Mouse (Mus musculus) CH12.LX (cell line): ENCODE data around the gene Vmn2r59. TPM values are rescaled to one million over a fixed set of nuclear protein-coding genes. Genes with fewer than 3 reads are reported as not detected.
"Not testable (repeated sequence)": the region's sequence is repeated elsewhere in the genome, so short reads cannot be mapped to it uniquely, and the experiment has no call there.

Experiments
- DNase-seq: peaks from one replicate; pipeline ENCODE4 v3.0.0-alpha.2; 2013; ENCODE audit errors: extremely low read depth
- H3K27ac ChIP-seq: 2 replicates; pipeline ENCODE4 v1.5.1; 2012; ENCODE audit warnings: low read depth, mild to moderate bottlenecking, control low read depth, moderate library complexity; ENCODE audit not compliant: insufficient read depth
- H3K27me3 ChIP-seq: replicated peaks from 2 replicates; pipeline ENCODE3; 2012; ENCODE audit warnings: inconsistent platforms
- H3K36me3 ChIP-seq, 2 experiments: replicated peaks in 1 of 2; 2 replicates each; pipeline versions ENCODE3 to v1.6.1; 2012; ENCODE audit warnings: inconsistent platforms in 1 of 2, low read length in 1 of 2, mild to moderate bottlenecking in 1 of 2, mixed read lengths in 1 of 2, moderate library complexity in 1 of 2; ENCODE audit not compliant: control insufficient read depth in 1 of 2, insufficient read depth in 1 of 2
- H3K4me1 ChIP-seq, 2 experiments: 2 replicates each; pipeline ENCODE4 v1.6.1; 2012; ENCODE audit warnings: inconsistent platforms in 1 of 2, moderate library complexity in 1 of 2; ENCODE audit not compliant: insufficient read depth in 2 of 2, control insufficient read depth in 1 of 2
- H3K4me2 ChIP-seq: 2 replicates; pipeline ENCODE4 v1.6.1; 2012; ENCODE audit warnings: low read depth, mild to moderate bottlenecking, control low read depth; ENCODE audit not compliant: poor library complexity, insufficient read depth, severe bottlenecking
- H3K4me3 ChIP-seq, 3 experiments: fragments of 150-350 bp in 1 of 3; sonication (generic) in 1 of 3; replicated peaks in 1 of 3; 2 replicates each; pipeline versions ENCODE3 to v1.5.1; 2011 to 2012; ENCODE audit warnings: low read depth in 2 of 3, low read length in 2 of 3, mild to moderate bottlenecking in 2 of 3, moderate library complexity in 2 of 3, control low read depth in 1 of 3, improper control_type of control experiment in 1 of 3, inconsistent platforms in 1 of 3, mixed read lengths in 1 of 3; ENCODE audit not compliant: poor library complexity in 1 of 3
- H3K79me2 ChIP-seq: replicated peaks from 2 replicates; pipeline ENCODE4 v1.6.1; 2012; ENCODE audit warnings: mild to moderate bottlenecking, moderate library complexity; ENCODE audit not compliant: control insufficient read depth, poor library complexity, insufficient read depth, severe bottlenecking; ENCODE audit errors: extremely low read depth
- H3K9ac ChIP-seq: 2 replicates; pipeline ENCODE4 v1.6.1; 2012; ENCODE audit warnings: low read depth, mild to moderate bottlenecking, control low read depth, moderate library complexity; ENCODE audit not compliant: insufficient read depth
- H3K9me3 ChIP-seq: replicated peaks from 2 replicates; pipeline ENCODE3; 2012; ENCODE audit warnings: low read length, inconsistent platforms, mixed read lengths
- BHLHE40 ChIP-seq: IDR thresholded peaks from 2 replicates; pipeline ENCODE4 v1.6.1; 2011; ENCODE audit warnings: mild to moderate bottlenecking, low read depth, low read length, improper control_type of control experiment
- CHD1 ChIP-seq: IDR thresholded peaks from 2 replicates; pipeline ENCODE4 v1.6.1; 2012; ENCODE audit warnings: low read depth, low read length, improper control_type of control experiment, inconsistent platforms
- CTCF ChIP-seq, 2 experiments: IDR thresholded peaks in 1 of 2; conservative IDR thresholded peaks in 1 of 2; 2 replicates each; pipeline ENCODE4 v1.5.1; 2011 to 2012; ENCODE audit warnings: low read depth in 2 of 2, low read length in 2 of 2, improper control_type of control experiment in 1 of 2, inconsistent platforms in 1 of 2, mild to moderate bottlenecking in 1 of 2, moderate library complexity in 1 of 2
- E2F4 ChIP-seq: IDR thresholded peaks from 2 replicates; pipeline ENCODE4 v1.6.1; 2011; ENCODE audit warnings: low read depth, low read length, improper control_type of control experiment; ENCODE audit not compliant: insufficient replicate concordance
- ELF1 ChIP-seq: IDR thresholded peaks from 2 replicates; pipeline ENCODE4 v1.6.1; 2014; ENCODE audit warnings: low read depth, mild to moderate bottlenecking, inconsistent platforms, low read length, improper control_type of control experiment
- EP300 ChIP-seq: IDR thresholded peaks from 2 replicates; pipeline ENCODE4 v1.6.1; 2011; ENCODE audit warnings: low read length, improper control_type of control experiment
- ETS1 ChIP-seq: conservative IDR thresholded peaks from 2 replicates; pipeline ENCODE4 v1.6.1; 2012; ENCODE audit warnings: low read depth, mild to moderate bottlenecking, inconsistent platforms, low read length, improper control_type of control experiment, moderate library complexity
- GABPA ChIP-seq: IDR thresholded peaks from 2 replicates; pipeline ENCODE4 v1.6.1; 2012; ENCODE audit warnings: low read depth, low read length, improper control_type of control experiment, inconsistent platforms; ENCODE audit not compliant: insufficient replicate concordance
- HCFC1 ChIP-seq: IDR thresholded peaks from 2 replicates; pipeline ENCODE4 v1.6.1; 2012; ENCODE audit warnings: low read depth, mild to moderate bottlenecking, inconsistent platforms, low read length, improper control_type of control experiment
- JUND ChIP-seq: conservative IDR thresholded peaks from 2 replicates; pipeline ENCODE4 v1.6.1; 2011; ENCODE audit warnings: low read depth, low read length, improper control_type of control experiment
- KAT2A ChIP-seq: IDR thresholded peaks from 2 replicates; pipeline ENCODE4 v1.6.1; 2012; ENCODE audit warnings: low read length, improper control_type of control experiment, inconsistent platforms; ENCODE audit not compliant: insufficient replicate concordance
- MAX ChIP-seq: IDR thresholded peaks from 2 replicates; pipeline ENCODE4 v1.6.1; 2011; ENCODE audit warnings: low read length, improper control_type of control experiment
- MAZ ChIP-seq: IDR thresholded peaks from 2 replicates; pipeline ENCODE4 v1.6.1; 2012; ENCODE audit warnings: low read depth, mild to moderate bottlenecking, inconsistent platforms, low read length, improper control_type of control experiment, moderate library complexity
- MEF2A ChIP-seq: IDR thresholded peaks from 2 replicates; pipeline ENCODE4 v1.6.1; 2014; ENCODE audit warnings: low read depth, mild to moderate bottlenecking, inconsistent platforms, low read length, improper control_type of control experiment, borderline replicate concordance
- MYC ChIP-seq: IDR thresholded peaks from 2 replicates; pipeline ENCODE4 v1.6.1; 2011; ENCODE audit warnings: low read depth, mild to moderate bottlenecking, improper control_type of control experiment, low read length
- NELFE ChIP-seq: IDR thresholded peaks from 2 replicates; pipeline ENCODE4 v1.6.1; 2011; ENCODE audit warnings: low read depth, low read length, improper control_type of control experiment
- NRF1 ChIP-seq: IDR thresholded peaks from 2 replicates; pipeline ENCODE4 v1.6.1; 2014; ENCODE audit warnings: low read depth, mild to moderate bottlenecking, inconsistent platforms, low read length, improper control_type of control experiment, moderate library complexity
- PAX5 ChIP-seq: IDR thresholded peaks from 2 replicates; pipeline ENCODE4 v1.6.1; 2012; ENCODE audit warnings: low read length, inconsistent platforms, mixed read lengths
- POLR2AphosphoS2 ChIP-seq: IDR thresholded peaks from 2 replicates; pipeline ENCODE4 v1.6.1; 2011; ENCODE audit warnings: low read depth, low read length, improper control_type of control experiment
- RAD21 ChIP-seq: IDR thresholded peaks from 2 replicates; pipeline ENCODE4 v1.6.1; 2011; ENCODE audit warnings: low read depth, mild to moderate bottlenecking, low read length, improper control_type of control experiment, moderate library complexity
- SIN3A ChIP-seq: IDR thresholded peaks from 2 replicates; pipeline ENCODE4 v1.6.1; 2012; ENCODE audit warnings: low read length, improper control_type of control experiment, inconsistent platforms
- SMC3 ChIP-seq: IDR thresholded peaks from 2 replicates; pipeline ENCODE4 v1.6.1; 2011; ENCODE audit warnings: low read depth, low read length, improper control_type of control experiment
- TCF12 ChIP-seq: IDR thresholded peaks from 2 replicates; pipeline ENCODE4 v1.6.1; 2014; ENCODE audit warnings: low read depth, mild to moderate bottlenecking, inconsistent platforms, low read length, improper control_type of control experiment
- USF2 ChIP-seq: conservative IDR thresholded peaks from 2 replicates; pipeline ENCODE4 v1.6.1; 2011; ENCODE audit warnings: low read depth, low read length, improper control_type of control experiment
- ZC3H11A ChIP-seq: IDR thresholded peaks from 2 replicates; pipeline ENCODE4 v1.6.1; 2012; ENCODE audit warnings: low read depth, mild to moderate bottlenecking, inconsistent platforms, low read length, improper control_type of control experiment
- ZKSCAN1 ChIP-seq: IDR thresholded peaks from 2 replicates; pipeline ENCODE4 v1.6.1; 2012; ENCODE audit warnings: low read depth, inconsistent platforms, low read length, improper control_type of control experiment, borderline replicate concordance
- ZMIZ1 ChIP-seq: IDR thresholded peaks from 2 replicates; pipeline ENCODE4 v1.6.1; 2012; ENCODE audit warnings: low read depth, mild to moderate bottlenecking, inconsistent platforms, low read length, improper control_type of control experiment
- dilution Hi-C: fragments of 300-500 bp; cut with MboI; formaldehyde crosslinking; loops from 2 replicates; pipeline ENCODE4 v1.14.3; 2020; ENCODE audit warnings: low sequenced_read_pairs; ENCODE audit not compliant: extremely low pct_unique_long_range_greater_than_20kb, extremely low pct_ligation_motif_present
- in situ Hi-C: fragments of 300-500 bp; cut with MboI; formaldehyde crosslinking; loops from 3 replicates; pipeline ENCODE4 v1.14.3; 2019; ENCODE audit warnings: low sequenced_read_pairs, low pct_ligation_motif_present, low pct_unique_long_range_greater_than_20kb, mixed read lengths
- polyA plus RNA-seq: library from polyadenylated mRNA; unstranded; fragments of >175 nt; gene quantifications from 2 replicates; pipeline ENCODE4 v1.2.1, GENCODE M21; 2012; ENCODE audit warnings: low read depth; ENCODE audit not compliant: insufficient read length
- total RNA-seq, 2 experiments: library from RNA; depleted of rRNA; stranded (reverse); fragments of 300-350 nt in 1 of 2; fragments of >200 nt in 1 of 2; gene quantifications; 2 replicates each; pipeline ENCODE4 v1.2.3; 2012 to 2014

The Vmn2r59 gene
- total RNA-seq (2012; rRNA removed) (not detected in 2 replicates), total RNA-seq (2014; rRNA removed) (not detected in 2 replicates), polyA plus RNA-seq (0.07 TPM in 1 of 2 replicates, not detected in the other)

DNA sequence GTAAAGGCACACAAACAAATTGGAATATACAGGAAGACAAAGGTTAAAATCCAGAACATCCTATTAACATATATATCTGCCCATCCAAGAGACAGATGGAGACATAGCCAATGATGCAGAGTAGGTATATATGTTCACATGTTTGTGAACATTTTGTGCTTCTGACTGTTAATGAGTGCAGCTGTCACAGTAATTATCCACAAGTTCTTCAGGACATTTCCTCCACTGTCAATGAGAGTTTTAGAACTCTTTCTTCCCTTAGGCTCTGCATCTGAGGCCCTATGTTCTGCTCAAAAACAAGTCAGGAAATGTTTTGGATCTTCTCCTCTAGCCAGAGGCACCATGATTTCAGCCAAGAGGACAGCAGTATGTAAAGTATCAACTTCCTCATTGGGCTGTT, at the start of gene Vmn2r59:
Gene Vmn2r59, minus strand, starts transcription at position 101 of the 400 bp plus-strand sequence.
- in situ Hi-C loops (no loop called here), dilution Hi-C loops (no loop called here)
- no peaks in the 10 kb centered on the region for H3K27me3 ChIP-seq
- no peak within 1 kb of the TSS for H3K9ac ChIP-seq
- no peak for DNase-seq
- no peaks in the 10 kb centered on the region for H3K4me1 ChIP-seq
- peaks cover 3% of the 10 kb centered on the region for H3K9me3 ChIP-seq
- no peak within 1 kb of the TSS for H3K4me2 ChIP-seq
- H3K27ac ChIP-seq = no peak within 1 kb of the TSS
- H3K4me3 ChIP-seq = no peak within 1 kb of the TSS
- TF ChIP-seq ELF1 = no peak
- TF ChIP-seq TCF12 = no peak
- TF ChIP-seq ZC3H11A = no peak
- no peak for TF ChIP-seq HCFC1
- TF ChIP-seq CHD1 = no peak
- no peak for TF ChIP-seq ETS1
- no peak for TF ChIP-seq BHLHE40
- no peak for TF ChIP-seq SIN3A
- TF ChIP-seq POLR2AphosphoS2 = no peak
- TF ChIP-seq MAX = no peak
- TF ChIP-seq ZMIZ1 = no peak
- no peak for TF ChIP-seq NELFE
- TF ChIP-seq GABPA = no peak
- TF ChIP-seq KAT2A = no peak
- TF ChIP-seq EP300 = no peak
- no peak for TF ChIP-seq CTCF (conservative IDR thresholded peaks at IDR 0.05 in 1 of 2, IDR thresholded peaks at IDR 0.05 in 1 of 2; ENCODE audit: low read depth in 2 of 2, low read length in 2 of 2)
- no peak for TF ChIP-seq SMC3
- TF ChIP-seq MAZ = no peak
- TF ChIP-seq, all 38 proteins: peak for 0
- H3K79me2 ChIP-seq = no peaks in the 10 kb centered on the region
- H3K36me3 ChIP-seq = no peaks in the 10 kb centered on the region

DNA sequence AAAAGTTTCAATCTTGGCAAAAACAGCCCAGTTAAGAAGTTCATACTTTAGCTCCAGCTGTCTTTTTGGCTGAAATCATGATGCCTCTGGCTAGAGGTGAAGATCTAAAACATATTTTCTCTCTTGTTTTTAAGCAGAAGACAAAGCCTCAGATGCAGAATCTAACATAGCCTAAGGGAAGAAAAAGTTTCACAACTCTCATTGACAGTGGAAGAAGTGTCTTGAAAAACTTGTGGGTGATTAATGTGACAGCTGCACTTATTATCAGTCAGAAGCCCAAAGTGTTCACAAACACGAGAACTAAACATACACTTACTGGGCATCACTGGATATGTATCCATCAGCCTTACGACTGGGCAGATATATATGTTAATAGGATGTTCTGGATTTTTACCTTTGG, 48.6 kb upstream of the Vmn2r59 start, which contains the start of gene Vmn2r60:
Gene Vmn2r60, plus strand, starts transcription at position 301 of the 400 bp plus-strand sequence.
- in situ Hi-C loops (no loop called here), dilution Hi-C loops (no loop called here)
- H3K4me1 ChIP-seq = no peaks in the 10 kb centered on the region
- TF ChIP-seq SIN3A (no peak), BHLHE40 (no peak), USF2 (no peak), MEF2A (no peak), ZKSCAN1 (no peak), JUND (no peak), MYC (no peak), NRF1 (no peak), RAD21 (no peak), ZMIZ1 (no peak), TCF12 (no peak), HCFC1 (no peak), E2F4 (no peak), GABPA (no peak), PAX5 (no peak)
- TF ChIP-seq, all 38 proteins: peak for 0
- no peak for DNase-seq
- no peaks in the 10 kb centered on the region for H3K27me3 ChIP-seq
- no peak within 1 kb of the TSS for H3K27ac ChIP-seq
- no peaks in the 10 kb centered on the region for H3K79me2 ChIP-seq
- H3K9ac ChIP-seq = no peak within 1 kb of the TSS
- H3K4me2 ChIP-seq = no peak within 1 kb of the TSS
- no peak within 1 kb of the TSS for H3K4me3 ChIP-seq
- H3K36me3 ChIP-seq = no peaks in the 10 kb centered on the region
- peaks cover 4% of the 10 kb centered on the region for H3K9me3 ChIP-seq

DNA sequence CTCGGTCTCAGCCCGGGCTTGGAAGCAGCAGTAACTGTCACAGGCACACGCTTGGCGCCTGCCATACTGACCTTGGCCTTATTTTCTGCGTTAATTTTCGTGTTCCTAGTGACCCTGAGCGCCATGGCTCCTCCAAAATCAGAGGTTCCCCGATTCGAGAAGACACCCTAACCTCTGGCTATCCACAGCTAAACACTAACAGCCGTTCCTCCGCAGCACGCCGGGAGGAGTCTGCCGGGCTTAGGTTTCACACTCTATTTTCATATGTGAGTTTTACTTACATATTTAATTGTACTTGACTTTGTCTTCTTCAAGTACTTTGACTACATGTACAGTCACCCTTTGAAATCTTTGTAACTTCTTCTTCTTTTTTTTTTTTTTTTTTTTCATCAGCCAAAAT, 48.2 kb upstream of the Vmn2r59 start:
- H3K36me3 ChIP-seq, H3K4me2 ChIP-seq, in situ Hi-C loops, dilution Hi-C loops, H3K27me3 ChIP-seq, DNase-seq, H3K9ac ChIP-seq, H3K4me1 ChIP-seq, H3K27ac ChIP-seq, H3K9me3 ChIP-seq, H3K4me3 ChIP-seq, H3K79me2 ChIP-seq: not testable (repeated sequence)
